Mouse (Mus musculus): ENCODE data around the gene Asgr1. TPM values are rescaled to one million over a fixed set of nuclear protein-coding genes. Genes with fewer than 3 reads are reported as not detected.

The Asgr1 gene
- total and polyA plus RNA-seq, 3 experiments: not detected

GRCm38 (mm10) chr11:70043665-70044064 is 10.2 kb upstream of the Asgr1 start:
- H3K27ac ChIP-seq (ENCODE audit: insufficient read depth, low read depth): no peak overlapping the region
- H3K9ac ChIP-seq (ENCODE audit: insufficient read depth, low read depth): no peak overlapping the region
- dilution Hi-C loops (cut with MboI; ENCODE audit: extremely low pct_ligation_motif_present, extremely low pct_unique_long_range_greater_than_20kb, low sequenced_read_pairs) (no loop called here), in situ Hi-C loops (cut with MboI; ENCODE audit: low pct_ligation_motif_present, low pct_unique_long_range_greater_than_20kb, low sequenced_read_pairs) (no loop called here)
- no peaks in the 10 kb centered on the region for H3K27me3 ChIP-seq (replicated peaks)
- no peaks in the 10 kb centered on the region for H3K9me3 ChIP-seq (replicated peaks; ENCODE audit: low read length)
- no peaks in the 10 kb centered on the region for H3K79me2 ChIP-seq (replicated peaks; ENCODE audit: control insufficient read depth, extremely low read depth, insufficient read depth, poor library complexity, severe bottlenecking)
- H3K36me3 ChIP-seq (replicated peaks in 1 of 2; ENCODE audit: control insufficient read depth in 1 of 2, insufficient read depth in 1 of 2, low read length in 1 of 2): peaks cover 0 to 52% of the 10 kb centered on the region in 2 experiments
- H3K4me2 ChIP-seq (ENCODE audit: insufficient read depth, low read depth, poor library complexity, severe bottlenecking): no peak overlapping the region
- H3K4me1 ChIP-seq (ENCODE audit: control insufficient read depth in 1 of 2, insufficient read depth in 2 of 2): 0 out of 4 replicates have a peak, but pooled peaks cover 0 to under 1% of the 10 kb centered on the region in 2 experiments
- DNase-seq (ENCODE audit: extremely low read depth): no peak
- TF ChIP-seq MAZ (IDR thresholded peaks at IDR 0.05; ENCODE audit: low read depth, low read length) (no peak), RCOR1 (conservative IDR thresholded peaks at IDR 0.05; ENCODE audit: low read depth, low read length) (no peak), MAFK (IDR thresholded peaks at IDR 0.05; ENCODE audit: insufficient replicate concordance, low read length) (no peak), KAT2A (IDR thresholded peaks at IDR 0.05; ENCODE audit: insufficient replicate concordance, low read length) (no peak), ZNF384 (IDR thresholded peaks at IDR 0.05; ENCODE audit: low read depth, low read length) (no peak), USF2 (conservative IDR thresholded peaks at IDR 0.05; ENCODE audit: low read depth, low read length) (no peak), E2F4 (IDR thresholded peaks at IDR 0.05; ENCODE audit: insufficient replicate concordance, low read depth, low read length) (no peak), EP300 (IDR thresholded peaks at IDR 0.05; ENCODE audit: low read length) (no peak), ZMIZ1 (IDR thresholded peaks at IDR 0.05; ENCODE audit: low read depth, low read length) (no peak), TBP (conservative IDR thresholded peaks at IDR 0.05; ENCODE audit: low read depth, low read length) (no peak)
- no peak overlapping the region for H3K4me3 ChIP-seq (replicated peaks in 1 of 3; ENCODE audit: low read depth in 2 of 3, low read length in 2 of 3, poor library complexity in 1 of 3)

GRCm38 (mm10) chr11:70045435-70045834 is 8.4 kb upstream of the Asgr1 start:
- TF ChIP-seq EP300 (IDR thresholded peaks at IDR 0.05; ENCODE audit: low read length) (no peak), POLR2AphosphoS2 (IDR thresholded peaks at IDR 0.05; ENCODE audit: low read depth, low read length) (no peak), ETS1 (conservative IDR thresholded peaks at IDR 0.05; ENCODE audit: low read depth, low read length) (no peak)
- Histone ChIP-seq H3K9me3 (replicated peaks; ENCODE audit: low read length) (no peaks in the 10 kb centered on the region), H3K9ac (ENCODE audit: insufficient read depth, low read depth) (no peak overlapping the region), H3K27me3 (replicated peaks) (peaks cover 6% of the 10 kb centered on the region), H3K27ac (ENCODE audit: insufficient read depth, low read depth) (no peak overlapping the region), H3K79me2 (replicated peaks; ENCODE audit: control insufficient read depth, extremely low read depth, insufficient read depth, poor library complexity, severe bottlenecking) (no peaks in the 10 kb centered on the region), H3K4me3 (replicated peaks in 1 of 3; ENCODE audit: low read depth in 2 of 3, low read length in 2 of 3, poor library complexity in 1 of 3) (no peak overlapping the region), H3K4me1 (ENCODE audit: control insufficient read depth in 1 of 2, insufficient read depth in 2 of 2) (no peaks in the 10 kb centered on the region), H3K4me2 (ENCODE audit: insufficient read depth, low read depth, poor library complexity, severe bottlenecking) (no peak overlapping the region), H3K36me3 (replicated peaks in 1 of 2; ENCODE audit: control insufficient read depth in 1 of 2, insufficient read depth in 1 of 2, low read length in 1 of 2) (peaks cover 0 to 45% of the 10 kb centered on the region in 2 experiments)
- dilution Hi-C loops (cut with MboI; ENCODE audit: extremely low pct_ligation_motif_present, extremely low pct_unique_long_range_greater_than_20kb, low sequenced_read_pairs) (no loop called here), in situ Hi-C loops (cut with MboI; ENCODE audit: low pct_ligation_motif_present, low pct_unique_long_range_greater_than_20kb, low sequenced_read_pairs) (no loop called here)
- no peak for DNase-seq (ENCODE audit: extremely low read depth)

GRCm38 (mm10) chr11:70049366-70049765 is 4.5 kb upstream of the Asgr1 start:
- TF ChIP-seq USF2 (conservative IDR thresholded peaks at IDR 0.05; ENCODE audit: low read depth, low read length) (no peak), BHLHE40 (IDR thresholded peaks at IDR 0.05; ENCODE audit: low read depth, low read length) (no peak), SMC3 (IDR thresholded peaks at IDR 0.05; ENCODE audit: low read depth, low read length) (no peak), JUND (conservative IDR thresholded peaks at IDR 0.05; ENCODE audit: low read depth, low read length) (no peak), ZC3H11A (IDR thresholded peaks at IDR 0.05; ENCODE audit: low read depth, low read length) (no peak), CHD2 (IDR thresholded peaks at IDR 0.05; ENCODE audit: low read length) (no peak), NRF1 (IDR thresholded peaks at IDR 0.05; ENCODE audit: low read depth, low read length) (no peak), MAX (IDR thresholded peaks at IDR 0.05; ENCODE audit: low read length) (no peak), CTCF (conservative IDR thresholded peaks at IDR 0.05 in 1 of 2, IDR thresholded peaks at IDR 0.05 in 1 of 2; ENCODE audit: low read depth in 2 of 2, low read length in 2 of 2) (no peak), RCOR1 (conservative IDR thresholded peaks at IDR 0.05; ENCODE audit: low read depth, low read length) (no peak)
- H3K9me3 ChIP-seq (replicated peaks; ENCODE audit: low read length): no peaks in the 10 kb centered on the region
- H3K4me2 ChIP-seq (ENCODE audit: insufficient read depth, low read depth, poor library complexity, severe bottlenecking): no peak overlapping the region
- H3K79me2 ChIP-seq (replicated peaks; ENCODE audit: control insufficient read depth, extremely low read depth, insufficient read depth, poor library complexity, severe bottlenecking): no peaks in the 10 kb centered on the region
- H3K36me3 ChIP-seq (replicated peaks in 1 of 2; ENCODE audit: control insufficient read depth in 1 of 2, insufficient read depth in 1 of 2, low read length in 1 of 2): peaks cover 0 to 11% of the 10 kb centered on the region in 2 experiments
- H3K9ac ChIP-seq (ENCODE audit: insufficient read depth, low read depth): no peak overlapping the region
- peaks cover 38% of the 10 kb centered on the region for H3K27me3 ChIP-seq (replicated peaks)
- DNase-seq (ENCODE audit: extremely low read depth): no peak
- dilution Hi-C loops (cut with MboI; ENCODE audit: extremely low pct_ligation_motif_present, extremely low pct_unique_long_range_greater_than_20kb, low sequenced_read_pairs) (no loop called here), in situ Hi-C loops (cut with MboI; ENCODE audit: low pct_ligation_motif_present, low pct_unique_long_range_greater_than_20kb, low sequenced_read_pairs) (no loop called here)
- no peak overlapping the region for H3K27ac ChIP-seq (ENCODE audit: insufficient read depth, low read depth)
- no peaks in the 10 kb centered on the region for H3K4me1 ChIP-seq (ENCODE audit: control insufficient read depth in 1 of 2, insufficient read depth in 2 of 2)
- no peak overlapping the region for H3K4me3 ChIP-seq (replicated peaks in 1 of 3; ENCODE audit: low read depth in 2 of 3, low read length in 2 of 3, poor library complexity in 1 of 3)
